Comparison of ENCODE assay signal across 7 mouse cellular contexts in the genomic region with DNA sequence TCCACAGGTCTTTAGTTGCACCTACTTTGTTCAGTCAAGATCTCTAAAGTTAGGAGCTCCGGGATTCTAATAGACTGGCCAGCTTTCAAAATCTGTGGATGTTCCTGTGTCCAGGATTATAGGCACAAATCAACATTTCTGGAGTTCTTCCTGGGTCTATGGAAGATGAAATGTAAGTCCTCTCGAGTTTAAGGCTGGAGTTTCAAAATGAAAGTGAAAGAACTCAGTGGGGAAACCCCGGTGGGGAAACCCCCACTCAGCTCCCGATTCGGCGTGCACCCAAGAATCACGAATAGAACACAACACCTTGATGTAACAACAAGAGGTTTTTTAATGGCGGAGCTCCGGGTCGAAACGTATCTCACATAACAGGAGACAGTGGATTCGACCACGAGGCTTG. TPM values are rescaled to one million over a fixed set of nuclear protein-coding genes. Genes with fewer than 3 reads are reported as not detected.
DNase-seq lines count a peak whose midpoint lies in the region; ATAC-seq and TF ChIP-seq lines count a peak whose summit lies in the region.
"Not testable (repeated sequence)": the region's sequence is repeated elsewhere in the genome, so short reads cannot be mapped to it uniquely, and the experiment has no call there.

No protein-coding gene starts in this region.

- H3K4me3 ChIP-seq in embryonic fibroblast, embryonic 13.5 days (ENCODE audit: insufficient read depth, low read length); heart, embryonic 13.5 days: not testable (repeated sequence)
- peak overlapping the region; percentile 46 for H3K4me3 ChIP-seq in megakaryocyte, embryonic 14.5 days (replicated peaks)
- H3K4me3 ChIP-seq in spleen, adult 2 months (ENCODE audit: extremely low read depth, insufficient read depth, insufficient read length): peak overlapping the region; percentile 50

- not testable (repeated sequence) for H3K27me3 ChIP-seq in heart, embryonic 13.5 days (replicated peaks); megakaryocyte, embryonic 14.5 days (replicated peaks); spleen, adult 2 months (ENCODE audit: control insufficient read depth, insufficient read depth, low read length)

- not testable (repeated sequence) for TF ChIP-seq POLR2A in embryonic fibroblast, embryonic 13.5 days (IDR thresholded peaks at IDR 0.05; ENCODE audit: low read depth, low read length); spleen, adult 2 months (IDR thresholded peaks at IDR 0.05; ENCODE audit: low read depth, low read length)

- not testable (repeated sequence) for H3K9ac ChIP-seq in heart, embryonic 13.5 days

- TF ChIP-seq CTCF in embryonic fibroblast, embryonic 13.5 days (IDR thresholded peaks at IDR 0.05; ENCODE audit: borderline replicate concordance, insufficient read depth, low read length); spleen, adult 2 months (IDR thresholded peaks at IDR 0.05; ENCODE audit: extremely low read depth, insufficient read depth, insufficient read length, insufficient replicate concordance): not testable (repeated sequence)

- not testable (repeated sequence) for H3K36me3 ChIP-seq in heart, embryonic 13.5 days; megakaryocyte, embryonic 14.5 days (replicated peaks; ENCODE audit: low read length); spleen, adult 2 months (ENCODE audit: control insufficient read depth, insufficient read depth, low read length)

- not testable (repeated sequence) for H3K4me1 ChIP-seq in embryonic fibroblast, embryonic 13.5 days (ENCODE audit: control insufficient read depth, insufficient read depth, low read length); spleen, adult 2 months (ENCODE audit: control insufficient read depth, insufficient read depth, insufficient read length)
- peaks cover 13% of the 10 kb centered on the region for H3K4me1 ChIP-seq in heart, embryonic 13.5 days
- peaks cover 25% of the 10 kb centered on the region for H3K4me1 ChIP-seq in megakaryocyte, embryonic 14.5 days

- peak; percentile 65 for ATAC-seq in activated CD4-positive, CD25-positive, alpha-beta regulatory T cell, adult 4 months
- ATAC-seq in heart, embryonic 13.5 days (ENCODE audit: extremely low read depth, insufficient number of reproducible peaks, low FRiP score, low TSS enrichment): not testable (repeated sequence)

- H3K27ac ChIP-seq in embryonic fibroblast, embryonic 13.5 days (ENCODE audit: insufficient read depth, low read length): peak overlapping the region; percentile 5; the same call in 1 of the 2 replicates
- not testable (repeated sequence) for H3K27ac ChIP-seq in heart, embryonic 13.5 days (replicated peaks)
- H3K27ac ChIP-seq in spleen, adult 2 months (ENCODE audit: insufficient read depth, low read length): 0 out of 2 replicates have a peak overlapping the region, but pooled peaks have one; percentile 40

- 87% methylated on average over 7 of the region's 13 CpGs for WGBS in heart, embryonic 13.5 days
- whole genome bisulfite sequencing in spleen, adult 2 months: 9% methylated on average over 7 of the region's 13 CpGs

- DNase-seq in CD4-positive, CD25-positive, alpha-beta regulatory T cell, adult 2 months (ENCODE audit: low read depth, low spot score): peak; percentile 71
- DNase-seq in induced T-regulatory cell, adult 2 months (ENCODE audit: low read depth): peak; percentile 87
- DNase-seq in spleen, adult 2 months (ENCODE audit: low read depth in 1 of 2, low spot score in 2 of 2): peak; percentile 26 to 33

- H3K9me3 ChIP-seq in heart, embryonic 13.5 days; megakaryocyte, embryonic 14.5 days: not testable (repeated sequence)

- peak overlapping the region; percentile 62; the same call in 1 of the 2 replicates for H3K4me2 ChIP-seq in heart, embryonic 13.5 days

RNA-seq across cellular contexts. Expression of gene Ulbp1, which starts 0.8 kb away (rescaled TPM):
- polyA plus RNA-seq in activated CD4-positive, CD25-positive, alpha-beta regulatory T cell, adult 4 months (2017; shearing (Covaris generic)): 1 to 10 TPM; 8.4 to 8.9 TPM
- 5.4 and 8.1 TPM in 2 replicates for polyA plus RNA-seq in embryonic fibroblast, embryonic 13.5 days (2011; ENCODE audit: insufficient read length, low read depth, missing spikeins)
- 6.1 and 7.1 TPM in 2 replicates for polyA plus RNA-seq in heart, embryonic 13.5 days (2015; fragmentation: Nextera tagmentation; extraction: Ambion mirVana)
- polyA plus RNA-seq in megakaryocyte, embryonic 14.5 days (2012; ENCODE audit: insufficient read depth, low replicate concordance): 0.07 TPM in 1 of 2 replicates, not detected in the other
- 1.2 and 1.4 TPM in 2 replicates for polyA plus RNA-seq in spleen, adult 2 months (2012; rRNA removed)

Comparison
In these comparisons a context has a peak if more than half of its experiments do, and no peak if none do; other contexts are left out.
1. DNase-seq: peak in every context shown above with its lines; median percentile 87 in induced T-regulatory cell, adult 2 months; 71 in CD4-positive, CD25-positive, alpha-beta regulatory T cell, adult 2 months; 30 in spleen, adult 2 months.